Mouse (Mus musculus): ENCODE results near the gene Xrcc1.

Xrcc1 gene

GRCm38 (mm10) chr7:24528861-24529260 lies 17.2 kb upstream of the Xrcc1 start:
- DNase-seq (ENCODE audit: low spot score in 2 of 2): no peak

GRCm38 (mm10) chr7:24529580-24529979 lies 16.5 kb upstream of the Xrcc1 start:
- peak; percentile 45 to 53 for DNase-seq (ENCODE audit: low spot score in 2 of 2)

GRCm38 (mm10) chr7:24530062-24530931 lies 15.8 kb upstream of the Xrcc1 start, which contains the start of gene Irgq:
Gene Irgq (plus strand): TSS chr7:24530689.
- peak; percentile 99 for DNase-seq (ENCODE audit: low spot score in 2 of 2)

- peak; percentile 85 to 86 for DNase-seq (ENCODE audit: low spot score in 2 of 2)
Observed at GRCm38 (mm10) chr7:24531211-24531971, 14.7 kb upstream of the Xrcc1 start.

- peak; percentile 29 to 46 for DNase-seq (ENCODE audit: low spot score in 2 of 2)
Observed at GRCm38 (mm10) chr7:24533031-24533571, 13.0 kb upstream of the Xrcc1 start.

- no peak for DNase-seq (ENCODE audit: low spot score in 2 of 2)
Observed at GRCm38 (mm10) chr7:24533806-24534205, 12.3 kb upstream of the Xrcc1 start.

- DNase-seq (ENCODE audit: low spot score in 2 of 2): peak; percentile 40 to 50
Observed at GRCm38 (mm10) chr7:24534301-24534700, 11.8 kb upstream of the Xrcc1 start.

- DNase-seq (ENCODE audit: low spot score in 2 of 2): no peak
Observed at GRCm38 (mm10) chr7:24537081-24537480, 9.0 kb upstream of the Xrcc1 start.

GRCm38 (mm10) chr7:24537591-24537990 lies 8.5 kb upstream of the Xrcc1 start:
- DNase-seq (ENCODE audit: low spot score in 2 of 2): no peak

- DNase-seq (ENCODE audit: low spot score in 2 of 2): peak; percentile 64 to 71
Observed at GRCm38 (mm10) chr7:24538154-24538553, 7.9 kb upstream of the Xrcc1 start.

GRCm38 (mm10) chr7:24538701-24539100 lies 7.4 kb upstream of the Xrcc1 start:
- no peak for DNase-seq (ENCODE audit: low spot score in 2 of 2)

- DNase-seq (ENCODE audit: low spot score in 2 of 2): no peak
Observed at GRCm38 (mm10) chr7:24539686-24540085, 6.4 kb upstream of the Xrcc1 start.

GRCm38 (mm10) chr7:24544506-24544905 lies 1.6 kb upstream of the Xrcc1 start:
- no peak for DNase-seq (ENCODE audit: low spot score in 2 of 2)

- DNase-seq (ENCODE audit: low spot score in 2 of 2): peak; percentile 100
Observed at GRCm38 (mm10) chr7:24546634-24547389, 723 bp downstream of the Xrcc1 start.

GRCm38 (mm10) chr7:24547534-24548036 lies 1.5 kb downstream of the Xrcc1 start:
- no peak for DNase-seq (ENCODE audit: low spot score in 2 of 2)

- no peak for DNase-seq (ENCODE audit: low spot score in 2 of 2)
Observed at GRCm38 (mm10) chr7:24551985-24552759, 6.1 kb downstream of the Xrcc1 start.

GRCm38 (mm10) chr7:24555786-24556185 lies 9.7 kb downstream of the Xrcc1 start:
- DNase-seq (ENCODE audit: low spot score in 2 of 2): no peak

GRCm38 (mm10) chr7:24561450-24561849 lies 15.4 kb downstream of the Xrcc1 start:
- DNase-seq (ENCODE audit: low spot score in 2 of 2): no peak

- no peak for DNase-seq (ENCODE audit: low spot score in 2 of 2)
Observed at GRCm38 (mm10) chr7:24563191-24563836, 17.2 kb downstream of the Xrcc1 start.

GRCm38 (mm10) chr7:24563837-24564206 lies 17.7 kb downstream of the Xrcc1 start:
- DNase-seq (ENCODE audit: low spot score in 2 of 2): no peak
